Mouse (Mus musculus) embryonic fibroblast, embryonic 13.5 days (primary cell): ENCODE measurements around the gene Tbccd1.

ENCODE experiments used
- CTCF ChIP-seq: IDR thresholded peaks from 2 replicates; pipeline ENCODE4 v1.5.1; 2011; ENCODE audit warnings: mild to moderate bottlenecking, control low read depth, low read length, moderate library complexity, borderline replicate concordance; ENCODE audit not compliant: insufficient read depth
- POLR2A ChIP-seq: IDR thresholded peaks from 2 replicates; pipeline ENCODE4 v1.6.1; 2011; ENCODE audit warnings: low read depth, mild to moderate bottlenecking, control low read depth, low read length, moderate library complexity

GRCm38 (mm10) chr16:22802786-22803185, 54.7 kb downstream of the Tbccd1 start:
- TF ChIP-seq CTCF (no peak), POLR2A (no peak)
